Mouse (Mus musculus) E14TG2a.4 (cell line): ENCODE results near the gene Smc2.
"Not testable (repeated sequence)": the region's sequence is repeated elsewhere in the genome, so short reads cannot be mapped to it uniquely, and the experiment has no call there.

Source experiments
- H3K27me3 ChIP-seq: 2 replicates; pipeline ENCODE4 v1.6.1; 2014; ENCODE audit warnings: low read length, control low read depth; ENCODE audit not compliant: insufficient read depth
- H3K36me3 ChIP-seq: 2 replicates; pipeline ENCODE4 v1.6.1; 2014; ENCODE audit warnings: low read length, control low read depth; ENCODE audit not compliant: insufficient read depth
- H3K4me1 ChIP-seq: replicated peaks from 2 replicates; pipeline ENCODE4 v1.6.1; 2014; ENCODE audit warnings: low read depth, low read length, control low read depth
- H3K4me3 ChIP-seq: replicated peaks from 2 replicates; pipeline ENCODE4 v1.5.1; 2014; ENCODE audit warnings: mild to moderate bottlenecking, low read length
- H3K9me3 ChIP-seq: 2 replicates; pipeline ENCODE4 v1.6.1; 2014; ENCODE audit warnings: low read length, control low read depth
- CTCF ChIP-seq: conservative IDR thresholded peaks from 2 replicates; pipeline ENCODE4 v1.5.1; 2014; ENCODE audit warnings: low read length
- NANOG ChIP-seq: IDR thresholded peaks from 2 replicates; pipeline ENCODE4 v1.6.1; 2014; ENCODE audit warnings: borderline replicate concordance, low read length, mixed read lengths
- POU5F1 ChIP-seq: IDR thresholded peaks from 2 replicates; pipeline ENCODE4 v1.6.1; 2014; ENCODE audit warnings: low read length, borderline replicate concordance

The Smc2 gene

DNA sequence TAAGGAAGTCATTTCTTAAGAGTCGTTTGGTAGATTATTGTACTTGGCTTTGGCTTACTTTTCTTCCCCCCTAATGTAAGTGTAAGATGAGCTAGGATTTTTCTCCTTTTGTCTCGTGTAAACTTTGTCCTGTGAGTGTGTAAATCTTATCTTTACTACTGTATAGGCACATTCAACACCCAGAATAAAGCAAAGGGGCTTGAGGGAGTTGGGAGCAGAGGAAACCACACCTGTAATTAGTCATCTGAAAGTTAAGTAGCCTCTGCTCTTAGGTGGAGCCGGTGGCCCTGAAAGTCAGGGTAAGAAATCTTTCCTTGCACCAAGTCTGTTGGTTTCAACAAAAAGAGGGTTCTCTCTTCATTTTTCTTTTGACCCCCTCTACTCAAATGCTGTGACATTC is 34.4 kb downstream of the Smc2 start:
- Histone ChIP-seq H3K9me3 (no peaks in the 10 kb centered on the region), H3K27me3 (no peaks in the 10 kb centered on the region), H3K4me1 (no peaks in the 10 kb centered on the region), H3K36me3 (peaks cover 89% of the 10 kb centered on the region), H3K4me3 (no peak overlapping the region)
- TF ChIP-seq CTCF (no peak), POU5F1 (no peak), NANOG (no peak)

DNA sequence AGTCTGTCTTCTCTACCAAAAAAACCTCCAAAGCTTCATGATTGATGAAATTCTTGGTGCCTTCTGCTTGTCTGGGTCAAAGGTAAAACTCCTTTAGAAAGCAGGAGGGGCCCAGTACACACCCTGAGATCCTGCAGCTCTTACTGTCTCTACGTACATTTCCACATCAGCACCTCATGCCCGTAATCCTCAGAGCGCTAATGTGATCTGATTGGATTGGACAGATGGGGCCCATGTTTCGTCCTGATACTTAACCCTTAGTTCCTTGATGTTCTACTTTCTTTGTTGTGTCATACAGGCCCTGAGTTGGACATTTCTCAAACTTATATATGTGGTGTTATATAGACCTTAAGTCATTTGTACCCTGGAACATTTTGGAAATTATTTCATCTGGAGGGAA is 48.4 kb downstream of the Smc2 start:
- Histone ChIP-seq H3K36me3 (peaks cover 53% of the 10 kb centered on the region), H3K4me1 (no peaks in the 10 kb centered on the region), H3K4me3 (no peak overlapping the region), H3K27me3 (no peaks in the 10 kb centered on the region), H3K9me3 (no peaks in the 10 kb centered on the region)
- TF ChIP-seq POU5F1 (no peak), CTCF (no peak), NANOG (no peak)

DNA sequence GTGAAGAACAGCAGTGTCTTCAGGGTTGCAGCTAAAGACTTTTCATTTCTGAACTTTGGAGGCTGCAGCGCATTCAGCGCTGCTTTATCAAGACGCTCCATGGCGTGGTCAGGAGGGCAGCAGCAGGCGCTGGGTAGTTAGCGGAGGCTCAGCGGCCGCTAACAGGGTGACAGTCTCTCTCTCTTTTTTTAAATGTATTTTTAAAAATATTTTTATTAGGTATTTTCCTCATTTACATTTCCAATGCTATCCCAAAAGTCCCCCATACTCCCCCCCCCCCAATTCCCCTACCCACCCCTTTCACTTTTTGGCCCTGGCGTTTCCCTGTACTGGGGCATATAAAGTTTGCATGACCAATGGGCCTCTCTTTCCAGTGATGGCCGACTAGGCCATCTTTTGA is 58.1 kb downstream of the Smc2 start, which contains the start of gene Vma21-ps:
Gene Vma21-ps, minus strand, starts transcription at position 101 of the 400 bp plus-strand sequence.
- H3K36me3 ChIP-seq, H3K4me3 ChIP-seq, H3K9me3 ChIP-seq, H3K4me1 ChIP-seq, H3K27me3 ChIP-seq: not testable (repeated sequence)

DNA sequence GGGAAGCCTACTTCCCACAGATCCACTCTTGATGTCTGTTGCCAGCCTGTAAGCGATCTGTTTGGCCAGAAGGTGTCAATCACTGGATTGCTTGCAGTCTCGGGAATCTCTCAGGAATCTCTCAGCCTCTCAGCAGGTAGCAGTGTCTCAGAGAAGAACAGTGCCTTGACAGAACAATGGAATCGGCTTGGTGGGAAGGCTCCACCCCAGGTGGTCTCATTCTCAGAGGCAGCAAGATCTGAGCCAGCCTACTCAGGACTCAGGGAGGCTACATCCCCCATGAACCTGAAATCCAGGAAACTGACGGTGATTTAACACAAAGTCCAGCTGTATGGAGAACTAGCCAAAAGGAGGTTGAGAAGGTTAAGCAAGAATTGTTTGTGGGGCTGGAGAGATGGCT is 78.5 kb downstream of the Smc2 start:
- Histone ChIP-seq H3K27me3 (no peaks in the 10 kb centered on the region), H3K9me3 (no peaks in the 10 kb centered on the region), H3K36me3 (no peaks in the 10 kb centered on the region), H3K4me1 (peaks cover 10% of the 10 kb centered on the region), H3K4me3 (no peak overlapping the region)
- TF ChIP-seq NANOG (peak; percentile 52), POU5F1 (no peak)

DNA sequence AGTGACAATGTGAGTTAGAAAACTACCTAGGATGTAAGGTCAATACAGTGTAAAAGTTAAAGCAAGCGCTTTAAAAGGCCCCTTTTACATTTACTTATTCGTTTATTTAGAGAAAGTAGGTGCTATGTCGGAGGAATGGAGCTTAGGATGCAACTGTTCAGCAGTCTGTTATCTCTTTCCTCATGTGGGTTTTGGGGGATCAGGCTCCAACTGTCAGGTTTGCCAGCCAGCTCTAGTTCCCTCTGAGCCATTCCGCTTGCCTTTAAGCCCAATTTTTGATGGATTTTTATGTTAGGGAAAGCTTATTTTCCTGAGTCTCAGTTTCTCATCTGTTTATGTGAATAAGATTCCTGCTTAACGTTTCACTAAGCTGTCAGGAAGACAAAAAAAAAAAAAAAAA is 80.3 kb downstream of the Smc2 start:
- Histone ChIP-seq H3K4me1 (peaks cover 10% of the 10 kb centered on the region), H3K36me3 (no peaks in the 10 kb centered on the region), H3K27me3 (no peaks in the 10 kb centered on the region), H3K9me3 (no peaks in the 10 kb centered on the region), H3K4me3 (no peak overlapping the region)
- TF ChIP-seq CTCF (no peak), POU5F1 (no peak), NANOG (no peak)

DNA sequence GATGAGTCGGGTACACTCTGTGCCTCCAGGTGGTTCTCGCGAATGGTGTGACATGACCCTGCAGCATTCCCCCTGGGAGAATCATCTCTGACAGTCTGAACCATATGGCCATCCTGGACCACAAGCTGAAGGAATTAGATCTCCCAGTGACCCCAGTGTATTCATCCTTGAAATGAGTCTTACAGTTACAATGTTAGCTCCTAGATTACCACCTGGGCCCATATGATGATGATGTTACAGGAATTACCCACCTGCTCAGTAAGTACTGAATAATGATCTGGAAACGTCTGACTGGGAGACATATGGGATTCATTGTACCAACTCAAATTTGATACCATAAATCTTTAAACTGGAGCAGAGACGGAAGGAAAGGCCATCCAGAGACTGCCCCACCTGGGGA is 87.4 kb downstream of the Smc2 start:
- peaks cover 5% of the 10 kb centered on the region; the same call in 1 of the 2 replicates for H3K9me3 ChIP-seq
- H3K4me1 ChIP-seq = no peaks in the 10 kb centered on the region
- no peaks in the 10 kb centered on the region for H3K36me3 ChIP-seq
- no peak for TF ChIP-seq NANOG
- no peak for TF ChIP-seq POU5F1
- no peak for TF ChIP-seq CTCF
- no peak overlapping the region for H3K4me3 ChIP-seq
- H3K27me3 ChIP-seq = no peaks in the 10 kb centered on the region

DNA sequence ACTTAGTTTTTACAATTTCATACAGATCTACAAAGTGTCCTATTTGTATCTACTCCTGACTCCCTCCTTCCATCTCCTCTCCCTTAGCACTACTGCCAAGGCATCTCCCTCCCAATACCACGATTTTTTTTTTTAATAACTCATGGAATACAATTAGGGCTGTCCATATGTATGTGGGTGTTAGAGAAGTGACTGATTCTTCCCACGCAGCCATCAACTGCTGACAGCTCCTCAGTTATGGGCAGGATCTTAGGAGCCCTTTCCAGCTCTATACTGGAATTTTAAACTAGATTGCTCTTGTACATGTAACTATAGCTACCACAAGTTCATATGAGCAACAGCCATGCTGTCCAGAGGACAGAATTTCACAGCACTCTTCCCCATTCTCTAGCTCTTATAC is 91.6 kb downstream of the Smc2 start:
- TF ChIP-seq NANOG (no peak), CTCF (no peak), POU5F1 (no peak)

More for the DNA sequence above, 91.6 kb downstream of the Smc2 start:
- H3K4me3 ChIP-seq = no peak overlapping the region
- H3K4me1 ChIP-seq = no peaks in the 10 kb centered on the region
- no peaks in the 10 kb centered on the region for H3K27me3 ChIP-seq
- peaks cover 11% of the 10 kb centered on the region for H3K9me3 ChIP-seq
- H3K36me3 ChIP-seq = no peaks in the 10 kb centered on the region
